Mouse (Mus musculus): ENCODE results near the gene Ergic1.

Gene Ergic1

GRCm38 (mm10) chr17:26537722-26538471 is 23.4 kb upstream of the Ergic1 start:
- peak in 1 of 2 experiments; percentile 48 for DNase-seq

- no peak for DNase-seq
Measured at GRCm38 (mm10) chr17:26540083-26540482, 21.2 kb upstream of the Ergic1 start.

- DNase-seq, result no peak
Measured at GRCm38 (mm10) chr17:26544319-26544963, 16.8 kb upstream of the Ergic1 start.

GRCm38 (mm10) chr17:26547771-26548170 is 13.5 kb upstream of the Ergic1 start:
- DNase-seq, result peak; percentile 63 to 81

GRCm38 (mm10) chr17:26548566-26548965 is 12.7 kb upstream of the Ergic1 start:
- DNase-seq, result no peak

- peak in 1 of 2 experiments; percentile 56 for DNase-seq
Measured at GRCm38 (mm10) chr17:26549148-26549809, 12.0 kb upstream of the Ergic1 start.

GRCm38 (mm10) chr17:26551104-26551503 is 10.2 kb upstream of the Ergic1 start:
- DNase-seq, result no peak

- DNase-seq, result no peak
Measured at GRCm38 (mm10) chr17:26553033-26553432, 8.3 kb upstream of the Ergic1 start.

GRCm38 (mm10) chr17:26560526-26561289 is 581 bp upstream of the Ergic1 start:
- DNase-seq, result no peak

- no peak for DNase-seq
Measured at GRCm38 (mm10) chr17:26561651-26562181, 427 bp downstream of the Ergic1 start, which contains the start of gene Dusp1. Gene Dusp1, minus strand, starts transcription at chr17:26562128.

GRCm38 (mm10) chr17:26562292-26562691 is 1.0 kb downstream of the Ergic1 start:
- no peak for DNase-seq

- no peak for DNase-seq
Measured at GRCm38 (mm10) chr17:26563476-26563875, 2.2 kb downstream of the Ergic1 start.

GRCm38 (mm10) chr17:26564439-26564838 is 3.1 kb downstream of the Ergic1 start:
- no peak for DNase-seq

- DNase-seq, result no peak
Measured at GRCm38 (mm10) chr17:26567142-26567817, 6.0 kb downstream of the Ergic1 start.

GRCm38 (mm10) chr17:26567818-26568173 is 6.5 kb downstream of the Ergic1 start:
- no peak for DNase-seq

- DNase-seq, result no peak
Measured at GRCm38 (mm10) chr17:26569594-26570350, 8.5 kb downstream of the Ergic1 start.

- no peak for DNase-seq
Measured at GRCm38 (mm10) chr17:26570651-26571118, 9.4 kb downstream of the Ergic1 start.

GRCm38 (mm10) chr17:26571377-26571776 is 10.1 kb downstream of the Ergic1 start:
- DNase-seq, result peak; percentile 79 to 80

- no peak for DNase-seq
Measured at GRCm38 (mm10) chr17:26572265-26572664, 11.0 kb downstream of the Ergic1 start.

- DNase-seq, result no peak
Measured at GRCm38 (mm10) chr17:26574118-26574517, 12.8 kb downstream of the Ergic1 start.

GRCm38 (mm10) chr17:26574701-26575100 is 13.4 kb downstream of the Ergic1 start:
- DNase-seq, result no peak

All from lung, adult 18-20 months (tissue).